Mouse (Mus musculus) c-Kit-positive CD71-negative TER-119-negative erythroid progenitor cells, embryonic 14.5 days (primary cell): Measurements from ENCODE around the gene Ptprn2.

Experiments
- DNase-seq: peaks from one replicate; pipeline ENCODE4 v3.0.0-alpha.2; 2013; ENCODE audit warnings: low read depth

Ptprn2 gene

GRCm38 (mm10) chr12:116594457-116594856 is 108.9 kb downstream of the Ptprn2 start:
- DNase-seq = no peak

GRCm38 (mm10) chr12:116594866-116595610 is 109.5 kb downstream of the Ptprn2 start:
- no peak for DNase-seq

- DNase-seq = no peak
These were observed 110.2 kb downstream of the Ptprn2 start for GRCm38 (mm10) chr12:116595727-116596126.

- no peak for DNase-seq
These were observed 111.5 kb downstream of the Ptprn2 start for GRCm38 (mm10) chr12:116596993-116597392.

- no peak for DNase-seq
These were observed 112.2 kb downstream of the Ptprn2 start for GRCm38 (mm10) chr12:116597670-116598069.

GRCm38 (mm10) chr12:116598123-116599005 is 112.8 kb downstream of the Ptprn2 start:
- DNase-seq = no peak

GRCm38 (mm10) chr12:116599537-116599936 is 114.0 kb downstream of the Ptprn2 start:
- DNase-seq = no peak

GRCm38 (mm10) chr12:116600054-116600453 is 114.5 kb downstream of the Ptprn2 start:
- DNase-seq = no peak

GRCm38 (mm10) chr12:116601395-116601794 is 115.9 kb downstream of the Ptprn2 start:
- DNase-seq = no peak

- no peak for DNase-seq
These were observed 116.4 kb downstream of the Ptprn2 start for GRCm38 (mm10) chr12:116601921-116602320.

GRCm38 (mm10) chr12:116608598-116608997 is 123.1 kb downstream of the Ptprn2 start:
- no peak for DNase-seq

GRCm38 (mm10) chr12:116619868-116620267 is 134.3 kb downstream of the Ptprn2 start:
- peak; percentile 43 for DNase-seq

GRCm38 (mm10) chr12:116620299-116620698 is 134.8 kb downstream of the Ptprn2 start:
- no peak for DNase-seq

- DNase-seq = no peak
These were observed 136.0 kb downstream of the Ptprn2 start for GRCm38 (mm10) chr12:116621325-116622040.

- DNase-seq = no peak
These were observed 137.3 kb downstream of the Ptprn2 start for GRCm38 (mm10) chr12:116622665-116623387.

- peak; percentile 18 for DNase-seq
These were observed 140.1 kb downstream of the Ptprn2 start for GRCm38 (mm10) chr12:116625391-116626281.

- no peak for DNase-seq
These were observed 143.5 kb downstream of the Ptprn2 start for GRCm38 (mm10) chr12:116628992-116629391.

GRCm38 (mm10) chr12:116637498-116637897 is 152.0 kb downstream of the Ptprn2 start:
- DNase-seq = no peak

GRCm38 (mm10) chr12:116640871-116641270 is 155.4 kb downstream of the Ptprn2 start:
- no peak for DNase-seq

- DNase-seq = no peak
These were observed 156.0 kb downstream of the Ptprn2 start for GRCm38 (mm10) chr12:116641339-116642190.
